8 mouse cellular contexts compared by ENCODE assay signal in the genomic region with DNA sequence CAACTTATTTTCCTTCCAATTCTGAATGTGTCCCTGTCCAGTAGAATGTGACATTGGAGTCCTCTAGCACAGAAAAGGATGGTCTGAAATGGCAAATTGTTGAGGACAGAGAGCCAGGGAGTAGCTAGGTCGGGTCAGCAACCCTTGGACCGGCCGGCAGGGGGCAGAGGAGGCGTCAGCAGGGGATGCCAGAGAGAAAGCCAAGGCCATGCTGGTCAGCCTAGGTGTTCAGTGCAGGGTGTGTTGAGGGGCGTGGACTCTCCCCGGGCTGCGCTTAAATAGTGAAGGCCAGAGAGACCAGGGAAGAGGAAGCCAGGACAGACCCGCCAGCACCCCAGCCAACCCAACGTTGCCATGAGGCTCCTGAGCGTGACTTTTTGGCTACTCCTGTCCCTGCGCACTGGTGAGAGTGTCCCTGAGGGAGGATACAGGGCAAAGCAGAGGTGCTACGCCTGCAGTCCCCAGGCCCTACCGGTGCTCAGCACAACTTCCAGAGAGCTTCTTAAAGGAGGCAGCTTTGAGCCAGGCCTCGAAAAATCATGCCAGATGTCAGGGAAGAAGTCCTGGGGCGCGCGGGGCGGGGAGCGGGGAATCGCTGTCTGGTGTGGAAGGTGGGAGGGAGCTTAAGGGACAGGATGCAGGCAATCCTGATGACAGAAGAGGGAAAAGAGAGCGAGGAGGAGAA. TPM values are rescaled to one million over a fixed set of nuclear protein-coding genes. Genes with fewer than 3 reads are reported as not detected.
DNase-seq lines count a peak whose midpoint lies in the region; ATAC-seq and TF ChIP-seq lines count a peak whose summit lies in the region.

A gene (plus strand): TSS at position 238 of the 685 bp plus-strand sequence.

- no peak within 1 kb of the TSS for H3K27ac ChIP-seq in intestine, embryonic 16.5 days (ENCODE audit: low read length)
- H3K27ac ChIP-seq in olfactory bulb, adult 2 months (ENCODE audit: insufficient read depth, low read depth, low read length), result no peak within 1 kb of the TSS

- peak; percentile 85 for ATAC-seq in intestine, embryonic 16.5 days

- DNase-seq in right cerebral cortex, postnatal 4 days, result peak; percentile 68
- DNase-seq in right cerebral cortex, adult 18-20 months, result no peak
- DNase-seq in cerebellum, adult 9-11 months, result peak; percentile 83
- peak; percentile 54 for DNase-seq in gastrocnemius, postnatal 25 days
- DNase-seq in lung, adult 18-20 months, result peak; percentile 53 to 60
- DNase-seq in urinary bladder, postnatal 10 days (ENCODE audit: low spot score), result peak; percentile 57

- 33% methylated on average over 21 of the region's 21 CpGs for WGBS in intestine, embryonic 16.5 days
- 47% methylated on average over 21 of the region's 21 CpGs for WGBS in olfactory bulb, adult 2 months

- H3K4me2 ChIP-seq in intestine, embryonic 16.5 days (ENCODE audit: low read depth, low read length), result peak within 1 kb of the TSS; percentile 43

- peak; percentile 53 for TF ChIP-seq CTCF in olfactory bulb, adult 2 months (IDR thresholded peaks at IDR 0.05; ENCODE audit: insufficient read depth, low read depth, low read length)

- H3K4me3 ChIP-seq in intestine, embryonic 16.5 days (ENCODE audit: low read length), result peak within 1 kb of the TSS; percentile 36
- H3K4me3 ChIP-seq in olfactory bulb, adult 2 months (ENCODE audit: insufficient read depth, low read depth, low read length), result no peak within 1 kb of the TSS

- peaks cover 6% of the 10 kb centered on the region for H3K4me1 ChIP-seq in intestine, embryonic 16.5 days (ENCODE audit: control insufficient read depth, insufficient read depth, low read length)
- H3K4me1 ChIP-seq in olfactory bulb, adult 2 months (ENCODE audit: control insufficient read depth, insufficient read depth, low read length), result peaks cover 8% of the 10 kb centered on the region; the same call in 1 of the 2 replicates

- peak within 1 kb of the TSS; percentile 41 for H3K9ac ChIP-seq in intestine, embryonic 16.5 days (ENCODE audit: low read depth, low read length)

- H3K36me3 ChIP-seq in intestine, embryonic 16.5 days (ENCODE audit: control insufficient read depth, insufficient read depth, low read length), result no peaks in the 10 kb centered on the region

- H3K9me3 ChIP-seq in intestine, embryonic 16.5 days (ENCODE audit: control insufficient read depth, low read length), result no peaks in the 10 kb centered on the region

- no peaks in the 10 kb centered on the region for H3K27me3 ChIP-seq in intestine, embryonic 16.5 days (replicated peaks; ENCODE audit: control insufficient read depth, insufficient read depth, low read length)

- no peak for TF ChIP-seq POLR2A in olfactory bulb, adult 2 months (IDR thresholded peaks at IDR 0.05; ENCODE audit: insufficient read depth, low read depth, low read length)

RNA-seq across cellular contexts. Expression of the gene that starts here (rescaled TPM):
- total RNA-seq in gastrocnemius, postnatal 25 days (2021), result not detected
- 106 and 225 TPM in 2 replicates for polyA plus RNA-seq in intestine, embryonic 16.5 days (2015; fragmentation: Nextera tagmentation; extraction: Ambion mirVana)
- not detected in 2 replicates for polyA plus RNA-seq in olfactory bulb, adult 2 months (2012; ENCODE audit: insufficient read depth, insufficient read length, low replicate concordance, missing spikeins)

Comparison
In these comparisons a context has a peak if more than half of its experiments do, and no peak if none do; other contexts are left out.
1. Peak in DNase-seq in gastrocnemius, postnatal 25 days; RNA of the gene not detected or under 1 TPM.